Mouse (Mus musculus) left cerebral cortex, adult 8-10 months (tissue): ENCODE data around the gene Tubal3. TPM values are rescaled to one million over a fixed set of nuclear protein-coding genes. Genes with fewer than 3 reads are reported as not detected.

Experiments used
- DNase-seq, 2 experiments: peaks; one replicate each; pipeline ENCODE4 v3.0.0; 2022; ENCODE audit warnings: low spot score in 2 of 2
- microRNA-seq, 2 experiments: library from miRNA; unstranded; fragments of <30 nt; microRNA quantifications; one replicate each; pipeline ENCODE4 v1.2.0; 2022
- total RNA-seq, 4 experiments: library from RNA; stranded (reverse); gene quantifications; 2 replicates each; pipeline ENCODE4 v1.2.4; 2022

Tubal3 gene
- total RNA-seq, 4 experiments from 2014 or later: not detected

- DNase-seq: no peak
These were observed 4.6 kb upstream of the Tubal3 start for GRCm38 (mm10) chr13:3913504-3913903.

- DNase-seq: no peak
These were observed 6.4 kb downstream of the Tubal3 start for GRCm38 (mm10) chr13:3924483-3924882.

GRCm38 (mm10) chr13:3925632-3926031 is 7.6 kb downstream of the Tubal3 start:
- DNase-seq: no peak

DNA sequence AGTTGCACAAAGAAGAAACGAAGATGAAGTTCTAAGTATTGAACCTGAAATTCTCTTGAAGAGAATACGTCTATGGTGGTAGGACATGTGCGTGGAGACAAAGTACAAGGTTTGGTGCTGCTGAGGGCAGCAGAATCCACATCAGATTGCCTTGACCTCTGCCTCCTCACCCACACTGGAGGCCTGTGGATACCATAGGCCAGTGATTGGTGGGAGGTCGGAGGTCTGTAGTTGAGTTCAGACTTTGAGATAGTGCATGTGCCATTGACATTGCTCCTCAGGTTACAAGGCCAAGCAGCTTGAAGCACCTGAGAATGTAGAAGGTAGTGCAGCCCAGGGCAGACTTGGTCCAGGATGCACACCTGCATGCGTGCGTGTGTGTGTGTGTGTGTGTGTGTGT is 8.0 kb downstream of the Tubal3 start:
- no peak for DNase-seq

DNA sequence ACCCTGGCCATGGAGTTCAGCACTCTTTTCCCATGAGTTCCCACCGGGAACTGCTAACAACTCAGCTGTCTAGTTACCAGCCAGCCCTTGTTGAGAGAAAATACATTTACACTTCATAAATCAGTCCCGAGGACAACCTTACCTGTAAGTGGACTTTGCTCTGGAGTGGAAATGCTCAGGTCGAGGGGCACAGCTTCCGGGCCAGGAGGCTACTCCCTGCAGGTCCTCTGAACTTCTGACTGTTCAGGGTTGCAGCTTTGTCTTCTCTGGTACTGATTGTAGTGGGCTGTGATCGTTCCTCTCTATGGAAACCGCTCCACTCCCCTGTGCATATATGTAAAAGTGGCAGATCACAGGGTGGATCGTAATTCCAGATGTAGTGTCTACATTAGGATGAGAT is 26.6 kb downstream of the Tubal3 start:
- no peak for DNase-seq

GRCm38 (mm10) chr13:3945249-3945648 is 27.2 kb downstream of the Tubal3 start, which contains the start of gene Ucn3:
Gene Ucn3 (minus strand): TSS chr13:3945349.
- no peak for DNase-seq

GRCm38 (mm10) chr13:3947267-3947666 is 29.2 kb downstream of the Tubal3 start:
- DNase-seq: no peak

GRCm38 (mm10) chr13:3949477-3949876 is 31.4 kb downstream of the Tubal3 start:
- no peak for DNase-seq

DNA sequence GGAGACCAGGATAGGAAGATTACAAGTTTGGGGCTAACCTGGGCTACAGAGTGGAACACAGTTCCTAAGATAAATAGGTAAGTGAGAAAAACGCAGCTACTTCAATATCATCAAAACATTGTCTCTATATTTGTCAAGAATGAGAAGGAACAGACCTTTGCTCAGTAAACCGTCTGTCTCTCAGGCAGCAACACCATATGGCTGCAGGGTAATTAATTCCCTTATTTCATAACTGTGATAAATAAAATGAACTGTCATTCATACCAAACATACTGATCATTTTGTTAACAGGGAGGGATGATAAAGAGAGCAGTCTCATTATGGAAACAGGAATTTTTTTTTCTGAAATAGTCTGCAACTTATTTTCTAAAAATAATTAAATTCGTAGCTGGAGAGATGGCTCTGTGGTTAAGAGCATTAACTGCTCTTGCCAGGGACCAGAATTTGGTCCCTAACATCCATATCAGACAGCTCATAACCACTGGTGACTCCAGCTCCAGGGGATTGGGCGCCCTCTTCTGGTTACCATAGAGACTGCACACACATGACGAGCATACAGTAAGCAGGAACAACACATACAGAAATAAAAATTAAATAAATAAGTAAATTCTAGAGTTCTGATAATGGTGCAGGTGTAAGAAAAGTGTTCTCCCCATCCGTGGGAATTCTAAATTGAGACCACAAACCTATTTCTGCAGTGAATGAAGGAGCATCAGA is 33.3 kb downstream of the Tubal3 start:
- no peak for DNase-seq

- DNase-seq: no peak
These were observed 50.8 kb downstream of the Tubal3 start for GRCm38 (mm10) chr13:3968849-3969248.

Small RNA genes within 50 kb of the gene (microRNA-seq; reads per million reads assigned to microRNA genes)
- 0 reads per million in 2 experiments for gene Gm22460

Other genes starting within 250 kb of the Tubal3 start
- gene Calml3, start 114.0 kb upstream of the Tubal3 start, total RNA-seq: under 1 TPM in 1 of 4 experiments, not detected in 3; 0.35 TPM
- not detected for gene Calm4, start 80.5 kb upstream of the Tubal3 start, total RNA-seq
- gene Calm5, start 64.1 kb upstream of the Tubal3 start, total RNA-seq: not detected
- 10 to 100 TPM; 34.6 to 65.6 (median 55.6) TPM for gene Net1, start 54 bp upstream of the Tubal3 start, total RNA-seq
- under 1 TPM in 2 of 4 experiments, not detected in 2; 0.86 to 0.89 TPM for gene Ucn3, start 27.1 kb downstream of the Tubal3 start, total RNA-seq
- 1 to 10 TPM; 1.0 to 3.8 (median 2.2) TPM for gene Akr1c14, start 130.7 kb downstream of the Tubal3 start, total RNA-seq
- gene Akr1c18, start 232.4 kb downstream of the Tubal3 start, total RNA-seq: 1 to 10 TPM in 3 of 4 experiments, under 1 TPM in 1; 0.75 to 1.6 (median 1.2) TPM